Mouse (Mus musculus) forebrain, embryonic 15.5 days (tissue): ENCODE measurements at regions not wholly inside any gene's neighbourhood (a gene's known extent, or its start where the extent isn't known, plus 50 kb on each side); places are given as distances from the start of the nearest gene placed in this dataset.
"Not testable (repeated sequence)": the region's sequence is repeated elsewhere in the genome, so short reads cannot be mapped to it uniquely, and the experiment has no call there.

ENCODE experiments used
- ATAC-seq: fragments of 200-750 bp; cut with Nextera tagmentation; replicated peaks from 2 replicates; pipeline ENCODE4 v1.8.0; 2017; ENCODE audit warnings: mild to moderate bottlenecking, moderate TSS enrichment, moderate library complexity
- H3K27ac ChIP-seq: fragments of 300-500 bp; sonication (generic); replicated peaks from 2 replicates; pipeline ENCODE4 v1.5.1; 2015; ENCODE audit warnings: mild to moderate bottlenecking, inconsistent platforms
- H3K27me3 ChIP-seq: fragments of 300-500 bp; sonication (generic); 2 replicates; pipeline ENCODE4 v1.6.1; 2015; ENCODE audit warnings: inconsistent platforms
- H3K36me3 ChIP-seq: fragments of 300-500 bp; sonication (generic); 2 replicates; pipeline ENCODE4 v1.6.1; 2015; ENCODE audit warnings: mild to moderate bottlenecking, inconsistent platforms
- H3K4me1 ChIP-seq: fragments of 300-500 bp; sonication (generic); 2 replicates; pipeline ENCODE4 v1.6.1; 2015; ENCODE audit warnings: inconsistent platforms
- H3K4me2 ChIP-seq: fragments of 300-500 bp; sonication (generic); replicated peaks from 2 replicates; pipeline ENCODE4 v1.6.1; 2015; ENCODE audit warnings: mild to moderate bottlenecking, inconsistent platforms
- H3K4me3 ChIP-seq: fragments of 300-500 bp; sonication (generic); 2 replicates; pipeline ENCODE4 v1.5.1; 2015; ENCODE audit warnings: mild to moderate bottlenecking, inconsistent platforms
- H3K9ac ChIP-seq: fragments of 300-500 bp; sonication (generic); replicated peaks from 2 replicates; pipeline ENCODE4 v1.6.1; 2015; ENCODE audit warnings: mild to moderate bottlenecking, inconsistent platforms
- H3K9me3 ChIP-seq: fragments of 300-500 bp; sonication (generic); 2 replicates; pipeline ENCODE4 v1.6.1; 2016; ENCODE audit warnings: inconsistent platforms
- WGBS: fragments of 180-500 bp; shearing (Covaris S2); methylation state at CpG from one replicate; pipeline ENCODE4 v1.1.7; 2015; ENCODE audit warnings: mixed read lengths; 5-methylcytosine and 5-hydroxymethylcytosine counted together

- Histone ChIP-seq H3K27ac (no peak overlapping the region), H3K4me1 (no peaks in the 10 kb centered on the region), H3K4me2 (no peak overlapping the region), H3K9me3 (no peaks in the 10 kb centered on the region), H3K9ac (no peak overlapping the region), H3K27me3 (no peaks in the 10 kb centered on the region), H3K36me3 (no peaks in the 10 kb centered on the region), H3K4me3 (no peak overlapping the region)
- WGBS: 60% methylated on average over 3 of the region's 3 CpGs
- no peak for ATAC-seq
These were observed 58.7 kb upstream of the Olig3 start for GRCm38 (mm10) chr10:19297669-19298068.

- Histone ChIP-seq H3K4me3 (no peak overlapping the region), H3K27ac (no peak overlapping the region), H3K27me3 (no peaks in the 10 kb centered on the region), H3K4me1 (no peaks in the 10 kb centered on the region), H3K4me2 (no peak overlapping the region), H3K36me3 (no peaks in the 10 kb centered on the region), H3K9ac (no peak overlapping the region), H3K9me3 (no peaks in the 10 kb centered on the region)
- 76% methylated on average over 7 of the region's 7 CpGs for WGBS
- ATAC-seq: no peak
These were observed 60.8 kb upstream of the Olig3 start for GRCm38 (mm10) chr10:19295388-19296013.

GRCm38 (mm10) chr10:19291474-19291873, 64.9 kb upstream of the Olig3 start:
- no peak overlapping the region for H3K4me3 ChIP-seq
- H3K4me1 ChIP-seq: no peaks in the 10 kb centered on the region
- no peak overlapping the region for H3K9ac ChIP-seq
- H3K27ac ChIP-seq: no peak overlapping the region
- H3K27me3 ChIP-seq: no peaks in the 10 kb centered on the region
- no peak for ATAC-seq
- H3K36me3 ChIP-seq: no peaks in the 10 kb centered on the region
- H3K9me3 ChIP-seq: no peaks in the 10 kb centered on the region
- 67% methylated on average over 5 of the region's 5 CpGs for whole genome bisulfite sequencing
- H3K4me2 ChIP-seq: no peak overlapping the region

GRCm38 (mm10) chr10:19291039-19291438, 65.3 kb upstream of the Olig3 start:
- H3K36me3 ChIP-seq, H3K27ac ChIP-seq, H3K4me1 ChIP-seq, H3K9me3 ChIP-seq, ATAC-seq, H3K27me3 ChIP-seq, H3K9ac ChIP-seq, H3K4me2 ChIP-seq, H3K4me3 ChIP-seq: not testable (repeated sequence)
- 91% methylated on average over 3 of the region's 3 CpGs for WGBS

- H3K27ac ChIP-seq: no peak overlapping the region
- no peak; the same call in 1 of the 2 replicates for ATAC-seq
- H3K27me3 ChIP-seq: no peaks in the 10 kb centered on the region
- H3K9ac ChIP-seq: no peak overlapping the region
- H3K4me3 ChIP-seq: no peak overlapping the region
- 69% methylated on average over 3 of the region's 3 CpGs for WGBS
- H3K9me3 ChIP-seq: no peaks in the 10 kb centered on the region
- H3K36me3 ChIP-seq: no peaks in the 10 kb centered on the region
- peaks cover 14% of the 10 kb centered on the region for H3K4me1 ChIP-seq
- H3K4me2 ChIP-seq: no peak overlapping the region
These were observed 74.2 kb upstream of the Olig3 start for GRCm38 (mm10) chr10:19282166-19282565.

- WGBS: 79% methylated on average over 4 of the region's 4 CpGs
- no peak overlapping the region for H3K27ac ChIP-seq
- ATAC-seq: no peak
- no peaks in the 10 kb centered on the region for H3K27me3 ChIP-seq
- no peaks in the 10 kb centered on the region for H3K36me3 ChIP-seq
- H3K9ac ChIP-seq: no peak overlapping the region
- H3K9me3 ChIP-seq: no peaks in the 10 kb centered on the region
- H3K4me3 ChIP-seq: no peak overlapping the region
- no peak overlapping the region for H3K4me2 ChIP-seq
- H3K4me1 ChIP-seq: peaks cover 21% of the 10 kb centered on the region
These were observed 75.3 kb upstream of the Olig3 start for GRCm38 (mm10) chr10:19281021-19281420.

- WGBS: 62% methylated on average over 5 of the region's 5 CpGs
These were observed 78.0 kb upstream of the Olig3 start for GRCm38 (mm10) chr10:19278189-19278842.

GRCm38 (mm10) chr10:19277103-19277827, 79.1 kb upstream of the Olig3 start:
- Histone ChIP-seq H3K27ac (no peak overlapping the region), H3K4me3 (no peak overlapping the region), H3K36me3 (no peaks in the 10 kb centered on the region), H3K4me2 (peak overlapping the region; percentile 6; the same call in 1 of the 2 replicates), H3K9ac (no peak overlapping the region), H3K4me1 (peaks cover 19% of the 10 kb centered on the region), H3K9me3 (no peaks in the 10 kb centered on the region), H3K27me3 (no peaks in the 10 kb centered on the region)
- WGBS: 11% methylated on average over 9 of the region's 9 CpGs
- ATAC-seq: peak; percentile 99

More at GRCm38 (mm10) chr10:19278189-19278842, 78.0 kb upstream of the Olig3 start:
- H3K4me2 ChIP-seq: no peak overlapping the region
- H3K36me3 ChIP-seq: no peaks in the 10 kb centered on the region
- ATAC-seq: no peak
- H3K27ac ChIP-seq: no peak overlapping the region
- no peak overlapping the region for H3K9ac ChIP-seq
- H3K9me3 ChIP-seq: no peaks in the 10 kb centered on the region
- no peaks in the 10 kb centered on the region for H3K27me3 ChIP-seq
- no peak overlapping the region for H3K4me3 ChIP-seq
- peaks cover 21% of the 10 kb centered on the region for H3K4me1 ChIP-seq

GRCm38 (mm10) chr10:19274985-19275384, 81.3 kb upstream of the Olig3 start:
- Histone ChIP-seq H3K27me3 (no peaks in the 10 kb centered on the region), H3K9me3 (no peaks in the 10 kb centered on the region), H3K36me3 (no peaks in the 10 kb centered on the region), H3K4me2 (no peak overlapping the region), H3K4me3 (no peak overlapping the region), H3K9ac (no peak overlapping the region), H3K4me1 (peaks cover 18% of the 10 kb centered on the region), H3K27ac (no peak overlapping the region)
- WGBS: 91% methylated on average over 4 of the region's 4 CpGs
- no peak for ATAC-seq

- Histone ChIP-seq H3K27me3 (no peaks in the 10 kb centered on the region), H3K4me3 (no peak overlapping the region), H3K4me1 (no peaks in the 10 kb centered on the region), H3K9ac (no peak overlapping the region), H3K36me3 (no peaks in the 10 kb centered on the region), H3K9me3 (no peaks in the 10 kb centered on the region), H3K4me2 (no peak overlapping the region), H3K27ac (no peak overlapping the region)
- WGBS: 27% methylated on average over 1 of the region's 1 CpGs
- ATAC-seq: peak; percentile 57
These were observed 86.9 kb upstream of the Olig3 start for GRCm38 (mm10) chr10:19269418-19269817.

GRCm38 (mm10) chr10:19268051-19268450, 88.3 kb upstream of the Olig3 start:
- Histone ChIP-seq H3K9me3 (no peaks in the 10 kb centered on the region), H3K4me1 (no peaks in the 10 kb centered on the region), H3K4me3 (no peak overlapping the region), H3K27ac (no peak overlapping the region), H3K27me3 (no peaks in the 10 kb centered on the region), H3K4me2 (no peak overlapping the region), H3K36me3 (no peaks in the 10 kb centered on the region), H3K9ac (no peak overlapping the region)
- no peak for ATAC-seq
- WGBS: 77% methylated on average over 4 of the region's 4 CpGs

- H3K27ac ChIP-seq: no peak overlapping the region
- peak; percentile 88 for ATAC-seq
- H3K4me1 ChIP-seq: no peaks in the 10 kb centered on the region
- H3K4me3 ChIP-seq: no peak overlapping the region
- no peaks in the 10 kb centered on the region for H3K36me3 ChIP-seq
- no peak overlapping the region for H3K4me2 ChIP-seq
- H3K27me3 ChIP-seq: no peaks in the 10 kb centered on the region
- WGBS: 37% methylated on average over 8 of the region's 8 CpGs
- H3K9ac ChIP-seq: no peak overlapping the region
- no peaks in the 10 kb centered on the region for H3K9me3 ChIP-seq
These were observed 116.1 kb upstream of the Olig3 start for GRCm38 (mm10) chr10:19240102-19240759.
